Mouse (Mus musculus) kidney, postnatal 14 days (tissue): ENCODE results near the gene H2-M10.1.
"Not testable (repeated sequence)": the region's sequence is repeated elsewhere in the genome, so short reads cannot be mapped to it uniquely, and the experiment has no call there.

ENCODE experiments used
- DNase-seq: peaks from one replicate; pipeline ENCODE4 v3.0.0; 2022; ENCODE audit warnings: mixed read lengths

H2-M10.1 gene

GRCm38 (mm10) chr17:36326055-36326454 lies at the start of gene H2-M10.1:
H2-M10.1 (minus strand) TSS chr17:36326155.
- DNase-seq, result no peak

GRCm38 (mm10) chr17:36368317-36368716 lies 42.4 kb upstream of the H2-M10.1 start, which contains the start of gene H2-M10.3:
H2-M10.3 (minus strand) TSS chr17:36368417.
- not testable (repeated sequence) for DNase-seq

- not testable (repeated sequence) for DNase-seq
Measured at GRCm38 (mm10) chr17:36362404-36362803, 36.4 kb upstream of the H2-M10.1 start.

GRCm38 (mm10) chr17:36357512-36357911 lies 31.6 kb upstream of the H2-M10.1 start:
- DNase-seq, result peak; percentile 39

- no peak for DNase-seq
Measured at GRCm38 (mm10) chr17:36355763-36356162, 29.8 kb upstream of the H2-M10.1 start.

GRCm38 (mm10) chr17:36355343-36355742 lies 29.4 kb upstream of the H2-M10.1 start:
- peak; percentile 67 for DNase-seq

- no peak for DNase-seq
Measured at GRCm38 (mm10) chr17:36315689-36316253, 10.2 kb downstream of the H2-M10.1 start.

GRCm38 (mm10) chr17:36315041-36315688 lies 10.8 kb downstream of the H2-M10.1 start:
- peak; percentile 42 for DNase-seq

GRCm38 (mm10) chr17:36314511-36314910 lies 11.4 kb downstream of the H2-M10.1 start:
- peak; percentile 5 for DNase-seq

GRCm38 (mm10) chr17:36309293-36309692 lies 16.7 kb downstream of the H2-M10.1 start:
- DNase-seq, result no peak

- peak; percentile 80 for DNase-seq
Measured at GRCm38 (mm10) chr17:36308855-36309254, 17.1 kb downstream of the H2-M10.1 start.

- no peak for DNase-seq
Measured at GRCm38 (mm10) chr17:36286390-36286789, 39.6 kb downstream of the H2-M10.1 start, which contains the start of gene H2-M10.2. H2-M10.2 (minus strand) TSS chr17:36286490.

GRCm38 (mm10) chr17:36281521-36282245 lies 44.3 kb downstream of the H2-M10.1 start:
- no peak for DNase-seq

- no peak for DNase-seq
Measured at GRCm38 (mm10) chr17:36274776-36275175, 51.2 kb downstream of the H2-M10.1 start.

GRCm38 (mm10) chr17:36273796-36274195 lies 52.2 kb downstream of the H2-M10.1 start:
- DNase-seq, result no peak
